Mouse (Mus musculus): ENCODE data around the gene Itsn1. TPM values are rescaled to one million over a fixed set of nuclear protein-coding genes. Genes with fewer than 3 reads are reported as not detected.

Itsn1 gene
- total and polyA plus RNA-seq, 2 experiments from 2014 or later = 43.5 to 90.5 TPM

GRCm38 (mm10) chr16:91927911-91928630, 199.0 kb downstream of the Itsn1 start:
- no peak overlapping the region for H3K4me3 ChIP-seq (ENCODE audit: low read depth, low read length)
- no peak overlapping the region for H3K9ac ChIP-seq
- H3K27me3 ChIP-seq (ENCODE audit: insufficient read depth, low read length) = no peaks in the 10 kb centered on the region
- no peak overlapping the region for H3K4me2 ChIP-seq (ENCODE audit: low read depth)
- no peak overlapping the region for H3K27ac ChIP-seq (ENCODE audit: low read depth, low read length)
- WGBS = 91% methylated on average over 16 of the region's 16 CpGs
- no peaks in the 10 kb centered on the region for H3K4me1 ChIP-seq (ENCODE audit: insufficient read depth)
- peaks cover 61% of the 10 kb centered on the region for H3K36me3 ChIP-seq (ENCODE audit: insufficient read depth)
- DNase-seq = no peak
- no peak for ATAC-seq
- H3K9me3 ChIP-seq (ENCODE audit: low read length) = no peaks in the 10 kb centered on the region
- no peak for TF ChIP-seq CTCF (IDR thresholded peaks at IDR 0.05; ENCODE audit: low read depth)

GRCm38 (mm10) chr16:91931078-91932013, 202.3 kb downstream of the Itsn1 start:
- Histone ChIP-seq H3K4me3 (ENCODE audit: low read depth, low read length) (peak overlapping the region; percentile 61), H3K27ac (ENCODE audit: low read depth, low read length) (peak overlapping the region; percentile 79), H3K36me3 (ENCODE audit: insufficient read depth) (peaks cover 29% of the 10 kb centered on the region), H3K9ac (peak overlapping the region; percentile 95), H3K9me3 (ENCODE audit: low read length) (no peaks in the 10 kb centered on the region), H3K27me3 (ENCODE audit: insufficient read depth, low read length) (no peaks in the 10 kb centered on the region), H3K4me2 (ENCODE audit: low read depth) (peak overlapping the region; percentile 61), H3K4me1 (ENCODE audit: insufficient read depth) (no peaks in the 10 kb centered on the region)
- WGBS = 2% methylated on average over 53 of the region's 53 CpGs
- no peak for TF ChIP-seq CTCF (IDR thresholded peaks at IDR 0.05; ENCODE audit: low read depth)
- DNase-seq = peak; percentile 96
- ATAC-seq = peak; percentile 97

- peak overlapping the region; percentile 44; the same call in 1 of the 2 replicates for H3K9ac ChIP-seq
Observed at GRCm38 (mm10) chr16:91932082-91932690, 203.1 kb downstream of the Itsn1 start.

GRCm38 (mm10) chr16:91932843-91933518, 203.9 kb downstream of the Itsn1 start:
- ATAC-seq = no peak
- TF ChIP-seq CTCF (IDR thresholded peaks at IDR 0.05; ENCODE audit: low read depth) = no peak
- no peak for DNase-seq
- Histone ChIP-seq H3K4me1 (ENCODE audit: insufficient read depth) (no peaks in the 10 kb centered on the region), H3K27ac (ENCODE audit: low read depth, low read length) (no peak overlapping the region), H3K36me3 (ENCODE audit: insufficient read depth) (peaks cover 13% of the 10 kb centered on the region), H3K4me2 (ENCODE audit: low read depth) (no peak overlapping the region), H3K9ac (no peak overlapping the region), H3K9me3 (ENCODE audit: low read length) (no peaks in the 10 kb centered on the region), H3K27me3 (ENCODE audit: insufficient read depth, low read length) (no peaks in the 10 kb centered on the region), H3K4me3 (ENCODE audit: low read depth, low read length) (no peak overlapping the region)
- WGBS = 56% methylated on average over 9 of the region's 10 CpGs

More at GRCm38 (mm10) chr16:91932082-91932690, 203.1 kb downstream of the Itsn1 start:
- H3K4me3 ChIP-seq (ENCODE audit: low read depth, low read length) = peak overlapping the region; percentile 61
- no peaks in the 10 kb centered on the region for H3K4me1 ChIP-seq (ENCODE audit: insufficient read depth)
- H3K9me3 ChIP-seq (ENCODE audit: low read length) = no peaks in the 10 kb centered on the region
- H3K27ac ChIP-seq (ENCODE audit: low read depth, low read length) = no peak overlapping the region
- TF ChIP-seq CTCF (IDR thresholded peaks at IDR 0.05; ENCODE audit: low read depth) = peak; percentile 13; the same call in 1 of the 2 replicates
- H3K27me3 ChIP-seq (ENCODE audit: insufficient read depth, low read length) = no peaks in the 10 kb centered on the region
- H3K4me2 ChIP-seq (ENCODE audit: low read depth) = peak overlapping the region; percentile 61
- 52% methylated on average over 8 of the region's 8 CpGs for WGBS
- 0 out of 2 replicates have a peak, but pooled peaks have one; percentile 0 for ATAC-seq
- peaks cover 21% of the 10 kb centered on the region for H3K36me3 ChIP-seq (ENCODE audit: insufficient read depth)
- no peak for DNase-seq

GRCm38 (mm10) chr16:91935108-91935507, 206.0 kb downstream of the Itsn1 start:
- no peak for DNase-seq
- H3K4me2 ChIP-seq (ENCODE audit: low read depth) = no peak overlapping the region
- no peaks in the 10 kb centered on the region for H3K36me3 ChIP-seq (ENCODE audit: insufficient read depth)
- no peaks in the 10 kb centered on the region for H3K9me3 ChIP-seq (ENCODE audit: low read length)
- ATAC-seq = no peak
- no peak overlapping the region for H3K27ac ChIP-seq (ENCODE audit: low read depth, low read length)
- H3K27me3 ChIP-seq (ENCODE audit: insufficient read depth, low read length) = no peaks in the 10 kb centered on the region
- no peak overlapping the region for H3K4me3 ChIP-seq (ENCODE audit: low read depth, low read length)
- TF ChIP-seq CTCF (IDR thresholded peaks at IDR 0.05; ENCODE audit: low read depth) = peak; percentile 90
- 46% methylated on average over 8 of the region's 8 CpGs for WGBS
- H3K9ac ChIP-seq = no peak overlapping the region
- no peaks in the 10 kb centered on the region for H3K4me1 ChIP-seq (ENCODE audit: insufficient read depth)

- WGBS = 68% methylated on average over 8 of the region's 8 CpGs
- Histone ChIP-seq H3K4me2 (ENCODE audit: low read depth) (no peak overlapping the region), H3K9me3 (ENCODE audit: low read length) (no peaks in the 10 kb centered on the region), H3K36me3 (ENCODE audit: insufficient read depth) (no peaks in the 10 kb centered on the region), H3K27me3 (ENCODE audit: insufficient read depth, low read length) (no peaks in the 10 kb centered on the region), H3K4me3 (ENCODE audit: low read depth, low read length) (no peak overlapping the region), H3K4me1 (ENCODE audit: insufficient read depth) (no peaks in the 10 kb centered on the region), H3K27ac (ENCODE audit: low read depth, low read length) (no peak overlapping the region), H3K9ac (no peak overlapping the region)
- no peak for TF ChIP-seq CTCF (IDR thresholded peaks at IDR 0.05; ENCODE audit: low read depth)
- ATAC-seq = no peak
- no peak for DNase-seq
Observed at GRCm38 (mm10) chr16:91935726-91936125, 206.6 kb downstream of the Itsn1 start.
